Mouse (Mus musculus) brain, embryonic 18.5 days (tissue): Measurements from ENCODE around the gene Schip1.

Source experiments
- DNase-seq: peaks from one replicate; pipeline ENCODE4 v3.0.0-alpha.2; 2012; ENCODE audit warnings: low read depth, low spot score

Schip1 gene

DNA sequence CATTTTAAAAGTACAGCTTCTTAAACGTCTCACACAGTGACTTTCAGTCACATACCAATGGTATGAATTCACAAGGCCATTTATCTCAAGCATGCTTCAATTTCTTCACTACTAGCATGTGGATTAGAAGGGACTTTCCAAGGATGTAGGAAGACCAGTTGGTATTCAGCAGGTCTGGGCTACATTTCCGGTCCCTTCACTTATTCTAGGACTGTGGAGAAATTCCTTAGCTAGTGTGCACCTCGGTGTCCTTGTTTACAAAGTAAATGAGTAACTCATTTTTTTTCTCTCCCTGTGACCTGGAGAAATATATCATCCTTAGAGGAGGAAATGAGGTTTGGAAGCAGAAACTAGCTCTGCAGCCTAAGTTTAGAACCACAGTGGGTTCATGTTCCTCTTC lies 405.5 kb downstream of the Schip1 start:
- no peak for DNase-seq

DNA sequence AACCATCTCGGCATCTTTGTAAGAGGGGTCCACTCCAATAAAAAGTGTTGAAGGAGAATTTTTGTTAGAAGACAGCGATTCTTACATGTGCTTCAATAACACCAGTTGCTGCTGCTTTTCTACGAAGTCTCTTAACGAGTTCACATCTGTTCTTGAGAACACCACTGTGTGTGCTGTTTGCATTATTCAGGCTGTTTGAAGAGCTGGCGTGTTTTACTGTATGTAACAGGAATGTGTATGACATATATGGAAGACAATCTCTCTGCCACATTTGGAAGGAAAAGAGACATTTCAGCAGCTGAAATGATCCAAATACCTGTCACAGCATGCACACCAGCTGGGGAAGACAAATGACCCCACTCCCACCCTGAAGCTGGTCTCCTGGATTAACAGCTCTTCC lies 406.0 kb downstream of the Schip1 start:
- DNase-seq = no peak

DNA sequence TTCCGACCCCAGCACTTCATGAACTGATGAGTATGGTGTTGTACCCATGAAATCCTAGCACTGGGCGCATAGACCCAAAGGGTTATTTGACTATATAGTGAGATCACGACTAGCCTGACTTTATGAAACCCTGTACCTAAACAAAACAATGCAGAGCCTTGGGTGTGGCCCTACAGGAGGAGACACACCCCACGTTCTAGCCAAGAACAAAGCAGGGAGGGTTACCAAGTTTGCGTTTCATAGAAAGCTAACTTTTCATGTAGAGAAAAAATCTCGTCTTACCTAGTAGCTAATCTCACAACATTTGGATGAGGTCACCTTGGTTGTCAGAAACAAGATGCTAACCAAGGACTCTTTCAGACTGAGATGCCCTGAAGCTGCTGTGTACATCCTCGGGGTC lies 411.7 kb downstream of the Schip1 start:
- no peak for DNase-seq

DNA sequence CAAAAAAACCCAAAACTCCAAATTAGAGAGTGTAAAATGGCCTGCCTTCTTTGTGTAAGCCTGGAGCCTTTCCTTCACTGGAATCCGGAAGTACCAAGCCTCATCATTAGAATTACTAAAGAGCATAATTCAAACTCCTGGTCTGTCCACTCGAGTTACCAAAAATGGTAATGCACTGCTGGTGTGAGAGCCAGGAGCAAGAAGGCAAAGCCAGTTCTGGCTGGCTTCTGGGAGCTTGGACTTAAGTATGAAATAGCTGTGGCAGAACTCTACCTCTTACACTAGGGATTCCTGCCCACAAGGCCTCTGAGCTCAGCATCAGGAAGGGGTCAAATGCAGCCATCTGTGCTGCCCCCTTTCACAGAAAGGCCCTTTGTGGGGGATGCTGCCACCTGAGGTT lies 412.9 kb downstream of the Schip1 start:
- no peak for DNase-seq

DNA sequence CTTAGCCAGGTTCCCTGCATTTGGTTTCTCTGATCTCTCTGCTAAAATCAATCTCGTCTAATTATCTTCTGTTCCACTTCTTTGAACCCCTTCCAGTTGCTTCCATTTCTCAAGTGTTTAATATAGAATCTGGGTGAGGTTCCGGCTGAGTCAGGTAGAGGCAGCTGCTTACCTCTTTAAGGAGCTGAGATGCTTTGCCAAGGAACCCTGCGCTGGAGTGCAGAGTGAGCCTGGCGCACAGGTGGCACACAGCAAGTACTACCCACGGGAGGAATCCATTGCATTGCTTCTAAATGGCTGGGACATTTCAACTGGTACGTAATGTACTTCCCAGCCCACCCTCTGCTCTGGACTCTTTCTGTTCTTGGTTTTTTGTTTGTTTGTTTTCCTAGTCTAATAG lies 414.7 kb downstream of the Schip1 start:
- DNase-seq = no peak

DNA sequence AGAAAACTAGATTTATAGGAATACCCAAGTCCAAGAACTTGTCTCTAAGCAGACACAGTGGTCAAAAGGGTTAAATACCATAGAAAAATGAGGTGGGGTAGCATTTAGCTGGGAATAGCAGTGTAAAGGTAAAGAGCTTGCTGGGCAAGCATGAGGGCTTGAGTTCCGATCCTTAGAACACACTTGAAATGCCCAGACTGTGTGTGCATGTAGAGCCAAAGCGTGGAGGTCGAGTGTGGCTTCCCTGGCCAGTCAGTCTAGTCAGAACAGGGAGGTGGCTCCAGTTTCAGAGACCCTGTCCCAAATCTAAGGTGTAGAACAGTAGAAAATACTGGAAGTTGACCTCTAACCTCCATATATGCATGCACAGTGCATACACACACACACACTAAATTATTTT lies 418.9 kb downstream of the Schip1 start:
- DNase-seq = no peak

DNA sequence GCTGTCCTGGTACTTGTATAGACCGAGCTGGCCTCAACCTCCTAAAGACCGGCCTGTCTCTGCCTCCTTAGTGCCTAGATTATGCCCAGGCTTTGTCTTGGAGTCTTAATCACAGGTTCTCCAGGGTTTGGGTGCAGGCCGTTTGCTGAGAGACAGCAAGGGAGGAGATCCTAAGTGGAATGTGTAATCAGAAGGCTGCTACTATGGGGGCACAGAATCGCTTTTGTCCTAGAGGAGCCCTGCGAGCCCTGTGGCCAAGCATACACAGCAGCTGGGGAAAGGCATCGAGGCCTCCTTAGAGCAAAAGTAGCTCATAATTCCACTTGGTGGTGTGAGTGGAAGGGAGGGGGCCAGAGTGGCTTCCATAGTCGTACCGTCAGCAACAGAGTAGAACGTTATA lies 419.4 kb downstream of the Schip1 start:
- DNase-seq = no peak

DNA sequence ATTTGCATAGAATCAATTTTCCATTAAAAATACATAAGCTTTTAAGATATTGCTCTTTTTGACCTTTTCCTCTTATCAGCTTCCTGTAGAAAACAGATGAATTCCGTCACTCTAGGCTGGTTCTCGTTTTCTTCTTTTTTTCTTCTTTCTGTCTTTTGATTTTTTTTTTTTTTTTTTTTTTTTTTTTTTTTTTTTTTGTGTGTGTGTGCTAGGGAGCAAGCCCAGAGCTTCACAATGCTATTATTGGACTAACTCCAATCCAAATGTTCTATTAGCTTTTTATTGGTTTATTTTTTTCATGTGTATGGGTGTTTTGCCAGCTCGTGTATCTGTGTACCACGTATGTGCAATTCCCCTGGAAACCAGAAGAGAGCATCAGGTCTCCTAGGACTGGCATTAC lies 420.0 kb downstream of the Schip1 start:
- DNase-seq = no peak

DNA sequence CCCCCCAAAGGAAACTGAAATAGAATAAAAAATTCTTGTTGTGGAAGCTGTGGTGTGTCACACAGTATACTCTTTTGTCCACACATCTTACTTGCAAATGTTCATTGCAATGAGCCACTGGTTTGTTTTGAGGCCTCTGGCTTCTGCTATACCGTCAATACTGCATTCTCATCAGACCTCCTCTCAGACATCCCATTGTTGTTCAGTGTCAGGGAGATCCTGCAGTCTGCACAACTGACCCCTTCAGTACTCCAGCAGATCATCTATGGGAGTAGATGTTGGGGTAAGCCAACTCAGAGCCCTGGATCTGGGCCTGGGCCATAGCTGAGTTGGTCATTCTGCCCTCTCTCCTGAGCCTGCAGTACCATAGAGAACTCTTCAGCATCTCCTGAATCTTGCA lies 423.0 kb downstream of the Schip1 start:
- DNase-seq = no peak

DNA sequence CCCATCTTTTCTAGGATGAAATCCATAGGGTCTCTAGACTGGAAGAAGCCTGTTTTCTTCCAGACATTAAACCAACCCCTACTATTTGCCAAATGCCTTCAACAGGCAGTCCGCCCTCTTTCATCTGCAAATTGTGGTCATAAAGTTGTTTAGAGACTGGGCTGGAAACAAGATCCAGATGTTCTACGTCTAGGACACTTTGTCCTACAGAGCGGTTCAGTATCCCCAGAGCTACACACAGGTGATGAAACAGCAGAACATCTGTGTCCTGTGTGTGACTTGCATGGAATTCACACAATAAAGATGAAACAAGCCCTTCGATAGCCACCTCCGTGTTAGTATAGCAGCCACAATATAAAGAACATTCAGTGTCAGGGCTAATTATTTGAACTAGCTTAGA lies 423.7 kb downstream of the Schip1 start:
- DNase-seq = no peak

DNA sequence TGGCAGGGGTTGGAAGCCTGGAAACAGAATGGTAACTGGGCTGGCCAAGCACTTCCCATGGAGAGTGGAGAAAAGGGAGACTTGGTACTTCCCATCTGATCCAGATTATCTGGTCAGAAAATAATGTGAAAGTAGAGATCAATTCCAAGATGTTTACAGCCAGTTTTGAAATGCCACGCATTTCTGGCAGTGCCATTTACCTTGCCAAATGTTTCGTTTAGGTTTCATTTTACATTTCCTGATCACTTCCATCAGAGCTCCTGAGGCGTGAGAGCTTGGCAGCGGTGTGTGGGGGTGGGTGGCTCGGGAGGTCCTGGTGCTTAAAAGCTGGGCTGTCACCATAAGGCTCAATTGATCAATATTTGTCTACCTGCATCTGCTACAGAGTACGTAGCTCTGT lies 426.9 kb downstream of the Schip1 start:
- no peak for DNase-seq

DNA sequence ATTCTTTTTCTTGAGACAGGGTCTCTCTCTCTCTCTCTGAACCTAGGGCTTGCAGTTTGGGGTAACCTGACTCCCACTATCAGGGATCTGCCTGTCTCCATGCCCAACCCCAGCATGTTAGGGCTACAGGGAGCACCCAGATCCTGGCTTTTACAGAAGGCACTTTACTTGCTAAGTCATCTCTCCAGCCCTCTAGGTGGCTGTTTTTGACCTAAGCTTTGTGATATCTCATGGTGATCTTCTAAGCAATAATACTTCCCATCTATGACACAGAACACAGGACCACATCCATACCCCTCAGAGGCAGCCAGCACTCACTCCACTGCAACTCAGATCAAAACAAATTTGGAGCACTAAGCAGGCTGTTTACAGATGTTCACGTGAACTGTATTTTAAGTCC lies 427.5 kb downstream of the Schip1 start:
- DNase-seq = no peak

DNA sequence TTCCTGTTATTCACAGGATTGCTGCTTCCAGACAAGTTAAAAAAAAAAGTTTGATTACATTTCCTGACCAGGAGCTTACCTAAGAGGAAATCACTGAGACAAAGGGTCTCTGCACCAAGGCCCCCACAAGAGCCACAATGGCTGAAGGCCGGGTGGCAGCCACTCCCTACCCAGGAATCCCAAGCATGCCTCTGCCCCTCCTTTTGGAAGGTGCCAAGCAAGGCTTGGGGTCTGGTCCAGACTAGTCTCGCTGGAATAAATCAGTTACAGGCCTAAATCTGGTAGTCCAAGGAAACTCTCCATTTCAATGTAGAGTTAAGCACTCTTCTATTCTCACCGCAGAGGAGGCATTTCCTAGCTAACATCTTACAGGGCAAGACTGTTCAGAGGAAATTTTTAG lies 427.9 kb downstream of the Schip1 start:
- no peak for DNase-seq

DNA sequence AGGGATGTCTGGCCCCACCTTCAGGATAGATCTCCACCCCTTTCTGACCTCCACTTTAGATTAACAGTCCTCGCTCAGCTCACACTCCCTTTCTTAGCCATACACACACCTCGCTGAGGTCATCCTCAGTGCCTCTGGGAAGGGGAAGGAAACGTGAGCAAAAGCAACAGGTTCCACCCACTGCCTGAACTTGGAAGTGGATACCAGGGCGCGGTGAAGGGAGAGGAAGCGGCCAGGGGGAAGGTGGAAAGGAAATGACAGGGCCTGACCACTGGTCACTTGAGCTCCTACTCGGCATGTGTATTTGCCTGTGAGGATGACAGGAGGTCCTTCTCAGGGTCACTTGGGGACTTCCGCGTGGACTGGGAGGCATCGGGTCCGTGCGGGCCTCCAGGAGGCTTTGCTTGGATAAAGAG lies 428.6 kb downstream of the Schip1 start:
- DNase-seq = no peak

DNA sequence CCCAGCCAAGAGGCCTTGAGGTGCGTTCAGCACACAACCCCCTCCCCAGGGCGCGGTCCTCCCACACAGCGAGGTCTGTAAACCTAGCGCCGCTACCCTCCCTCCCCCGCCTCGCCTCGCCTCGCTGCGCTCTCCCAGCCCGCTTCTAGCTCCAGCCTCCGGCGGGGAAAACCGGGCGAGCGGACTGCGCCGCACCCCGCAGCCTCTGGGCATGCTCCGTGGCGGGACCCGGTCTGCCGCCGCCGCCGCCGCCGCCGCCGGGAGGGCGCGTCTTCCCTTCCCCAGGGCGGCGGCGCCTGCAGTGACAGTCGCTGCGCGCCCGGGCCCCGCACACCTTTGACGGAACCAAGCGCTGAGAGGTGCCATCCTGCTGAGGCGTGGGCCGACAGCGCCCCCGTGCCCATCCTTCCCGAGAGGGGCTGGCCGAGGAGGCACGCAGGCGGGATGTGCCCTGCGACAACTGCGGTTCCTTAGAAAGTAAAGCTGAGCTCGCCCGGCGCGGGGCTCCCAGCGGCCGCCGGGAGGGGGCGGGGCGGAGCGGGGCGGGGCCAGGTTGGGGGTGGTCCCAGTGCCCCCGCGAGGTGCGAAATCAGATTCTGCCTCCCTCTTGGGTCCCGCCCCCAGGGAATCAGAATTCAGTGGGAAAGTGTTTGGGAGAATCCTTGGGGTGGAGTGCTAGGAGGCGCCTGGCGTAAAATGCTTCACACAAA lies 429.1 kb downstream of the Schip1 start:
- DNase-seq = no peak

DNA sequence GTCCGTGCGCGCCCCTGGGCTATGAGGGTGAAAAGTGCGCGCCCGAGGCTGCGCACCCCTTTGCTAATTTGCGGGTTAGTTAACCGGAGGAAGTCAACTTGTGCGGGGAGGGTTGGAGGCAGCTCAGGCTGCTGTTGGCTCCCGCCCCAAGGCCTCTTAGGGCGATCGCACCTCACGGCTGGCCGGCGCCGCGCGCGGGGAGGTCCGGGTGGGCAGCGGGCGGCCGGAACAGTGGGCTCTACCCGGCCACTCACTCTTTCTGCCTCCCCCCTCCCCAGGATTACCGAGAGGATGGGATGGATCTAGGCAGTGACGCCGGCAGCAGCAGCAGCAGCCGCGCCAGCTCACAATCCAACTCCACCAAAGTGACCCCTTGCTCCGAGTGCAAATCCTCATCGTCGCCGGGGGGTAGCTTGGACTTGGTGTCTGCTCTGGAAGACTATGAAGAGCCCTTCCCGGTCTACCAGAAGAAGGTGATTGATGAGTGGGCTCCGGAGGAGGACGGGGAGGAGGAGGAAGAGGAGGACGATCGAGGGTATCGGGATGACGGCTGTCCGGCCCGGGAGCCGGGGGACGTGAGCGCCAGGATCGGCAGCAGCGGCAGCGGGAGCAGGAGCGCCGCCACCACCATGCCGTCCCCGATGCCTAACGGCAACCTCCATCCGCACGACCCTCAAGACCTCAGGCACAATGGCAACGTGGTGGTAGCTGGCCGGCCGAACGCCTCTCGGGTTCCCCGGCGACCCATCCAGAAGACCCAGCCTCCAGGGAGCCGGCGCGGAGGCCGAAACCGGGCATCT lies 429.9 kb downstream of the Schip1 start:
- DNase-seq = no peak

DNA sequence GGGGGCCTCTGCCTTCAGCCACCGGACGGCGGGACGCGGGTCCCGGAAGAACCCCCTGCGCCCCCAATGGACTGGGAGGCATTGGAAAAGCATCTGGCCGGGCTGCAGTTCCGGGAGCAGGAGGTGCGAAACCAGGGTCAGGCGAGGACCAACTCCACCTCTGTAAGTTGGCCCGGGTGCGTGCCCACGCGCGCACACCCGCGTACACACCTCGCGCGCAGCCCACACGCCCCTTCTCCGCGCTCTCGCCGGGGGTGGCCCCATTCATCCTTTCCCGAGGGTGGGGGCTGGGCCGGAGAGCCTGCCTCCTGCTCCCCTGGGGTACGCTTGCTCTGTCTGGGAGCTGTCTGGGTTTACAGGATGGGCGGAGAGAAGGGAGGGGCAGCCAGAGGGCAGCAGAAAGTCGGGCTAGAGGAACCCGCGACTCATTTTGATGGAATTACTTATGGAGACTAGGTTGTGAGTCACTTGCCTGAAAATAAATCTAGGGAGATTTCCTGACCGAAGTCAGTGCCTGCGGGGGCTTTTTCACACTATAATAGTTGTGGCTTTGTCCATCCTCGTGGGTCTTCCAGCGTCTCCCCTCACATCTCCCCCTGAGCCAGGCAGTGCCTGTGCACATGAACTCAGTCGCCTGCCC lies 430.6 kb downstream of the Schip1 start:
- no peak for DNase-seq

DNA sequence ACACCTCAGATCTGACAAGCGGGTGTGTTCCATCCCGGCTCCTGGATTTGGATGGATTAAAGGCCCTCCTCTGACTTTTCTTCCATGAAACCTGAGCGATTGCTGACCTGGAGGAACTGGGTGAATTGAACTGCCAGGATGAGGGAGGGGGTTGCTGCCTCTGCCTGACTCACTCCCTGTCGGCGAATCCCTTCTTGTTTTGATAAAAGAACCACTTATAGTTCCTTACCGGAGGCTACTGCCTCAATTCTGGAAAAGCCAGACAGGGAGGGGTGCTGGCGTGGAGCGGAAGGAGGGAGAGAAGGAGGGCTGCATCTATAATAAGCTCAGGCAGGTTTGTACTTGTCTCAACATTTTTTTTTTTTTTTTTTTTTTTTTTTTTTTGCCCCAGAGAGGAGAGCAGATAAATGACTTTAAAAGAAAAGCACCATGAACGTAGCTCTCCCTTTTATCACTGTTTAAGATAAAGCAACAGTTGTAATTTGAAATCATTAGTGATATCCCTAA lies 431.2 kb downstream of the Schip1 start:
- DNase-seq = no peak

DNA sequence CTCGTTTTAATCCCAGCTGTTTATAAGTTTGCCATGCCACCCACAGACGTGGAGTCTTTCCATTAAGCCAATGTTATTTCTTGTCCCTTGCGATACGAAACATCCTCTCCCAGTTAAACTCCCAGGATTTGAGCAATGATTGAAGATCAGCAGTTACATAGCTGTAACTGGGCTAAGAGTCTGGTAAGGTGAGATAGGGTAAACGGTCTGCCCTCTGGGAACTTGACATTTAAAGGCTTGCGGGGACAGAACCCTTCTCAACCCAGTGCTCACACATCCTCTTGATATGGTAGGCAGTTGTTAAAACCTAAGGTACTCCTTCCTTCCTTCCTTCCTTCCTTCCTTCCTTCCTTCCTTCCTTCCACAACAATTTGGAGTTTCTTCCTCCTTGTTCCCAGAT lies 431.9 kb downstream of the Schip1 start:
- no peak for DNase-seq

DNA sequence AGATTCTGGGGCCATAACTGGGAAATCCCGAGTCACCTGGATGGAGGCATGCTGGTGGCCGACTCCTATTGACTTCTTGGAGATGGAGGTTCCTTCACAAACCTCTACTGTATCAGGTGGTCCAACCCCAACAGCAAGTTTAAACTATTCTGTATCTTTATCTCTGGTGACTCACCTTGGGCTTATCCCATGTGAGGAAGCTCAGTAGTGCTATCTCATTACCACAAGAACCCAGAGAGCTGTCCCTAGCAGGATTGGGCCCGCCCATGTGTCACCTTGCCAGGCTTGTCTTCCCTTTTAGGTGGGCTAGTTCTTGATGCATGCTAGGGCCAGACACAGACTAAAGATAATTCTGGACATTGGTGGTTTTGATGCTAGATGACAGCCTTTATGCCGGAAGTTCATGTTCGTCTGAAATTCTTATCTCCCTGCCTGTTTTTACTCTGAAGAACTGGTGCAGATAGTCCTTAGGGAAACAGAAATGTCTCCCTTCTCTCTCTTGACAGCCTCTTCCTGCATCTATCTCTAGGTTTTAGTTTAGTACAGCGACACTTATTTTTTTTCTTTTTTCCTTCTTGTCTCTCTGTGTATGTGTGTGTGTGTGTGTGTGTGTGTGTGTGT lies 435.0 kb downstream of the Schip1 start:
- DNase-seq = no peak

DNA sequence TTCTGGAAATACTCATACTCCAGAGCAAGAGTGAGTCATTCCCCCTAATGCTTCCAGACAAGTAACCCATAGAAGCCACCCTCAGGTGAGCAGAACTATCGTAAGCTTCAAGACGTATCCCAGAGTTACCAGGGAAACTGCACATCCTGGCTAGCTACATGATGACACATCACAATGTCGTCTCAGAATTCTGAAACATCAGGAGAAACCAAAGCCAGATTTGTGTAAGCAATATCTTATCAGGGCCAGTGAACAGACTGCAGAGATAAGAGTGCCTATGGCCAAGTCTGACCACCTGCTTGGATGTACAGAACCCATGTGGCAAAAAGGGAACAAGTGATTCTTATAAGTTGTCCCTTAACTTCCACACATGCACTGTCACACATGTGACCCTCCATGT lies 440.2 kb downstream of the Schip1 start:
- DNase-seq = no peak

DNA sequence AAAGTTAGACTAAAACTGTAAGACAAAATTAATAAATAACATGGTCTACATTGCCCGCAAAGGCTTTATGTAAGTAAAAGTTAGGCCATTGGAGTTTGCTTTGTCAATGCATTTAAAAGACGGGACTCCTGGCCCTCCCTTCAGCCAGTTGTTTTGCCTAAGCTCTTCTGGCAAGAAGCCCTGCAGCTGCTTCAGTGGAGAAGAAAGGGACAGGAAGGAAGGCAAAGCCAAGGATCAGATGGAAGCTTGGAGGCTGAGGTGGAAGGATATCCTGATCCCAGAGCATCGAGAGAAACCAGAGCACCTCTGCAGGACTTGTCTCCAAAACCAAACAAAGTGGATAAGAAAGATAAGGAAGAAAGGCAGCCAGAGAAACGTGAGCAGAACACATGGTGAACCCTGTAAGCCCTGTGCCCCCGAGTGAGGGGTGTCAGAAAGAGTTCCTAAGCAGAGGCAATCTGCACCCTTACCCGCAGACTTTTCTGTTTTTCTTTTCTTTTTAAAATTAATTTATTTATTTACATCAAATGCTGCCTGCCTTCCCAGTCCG lies 442.2 kb downstream of the Schip1 start:
- no peak for DNase-seq
